Mouse (Mus musculus) testis, adult 2 months (tissue): ENCODE measurements at regions not wholly inside any gene's neighbourhood (a gene's known extent, or its start where the extent isn't known, plus 50 kb on each side); places are given as distances from the start of the nearest gene placed in this dataset.

Source experiments
- CTCF ChIP-seq: fragments of 200-500 bp; IDR thresholded peaks from 2 replicates; pipeline ENCODE4 v1.5.1; 2012; ENCODE audit warnings: low read depth, mild to moderate bottlenecking, inconsistent platforms, low read length, moderate library complexity; ENCODE audit not compliant: control insufficient read depth, insufficient read depth, insufficient replicate concordance
- POLR2A ChIP-seq: fragments of 200-500 bp; IDR thresholded peaks from 2 replicates; pipeline ENCODE4 v1.6.1; 2012; ENCODE audit warnings: low read depth, mild to moderate bottlenecking, inconsistent platforms, low read length, moderate library complexity; ENCODE audit not compliant: control insufficient read depth

GRCm38 (mm10) chr5:148616426-148616825, 63.8 kb upstream of the Ubl3 start:
- TF ChIP-seq POLR2A (no peak), CTCF (no peak)
